Mouse (Mus musculus) cerebellum, postnatal 36 days (tissue): ENCODE measurements around the gene Tcf25.
A peak's percentile ranks its signal among the peaks of the same experiment; 100 is the strongest.
"Not testable (repeated sequence)": the region's sequence is repeated elsewhere in the genome, so short reads cannot be mapped to it uniquely, and the experiment has no call there.

ENCODE experiments used
- DNase-seq, 2 experiments: peaks; one replicate each; pipeline ENCODE4 v3.0.0; 2021 to 2022; ENCODE audit warnings: mixed read lengths in 2 of 2

Gene Tcf25

DNA sequence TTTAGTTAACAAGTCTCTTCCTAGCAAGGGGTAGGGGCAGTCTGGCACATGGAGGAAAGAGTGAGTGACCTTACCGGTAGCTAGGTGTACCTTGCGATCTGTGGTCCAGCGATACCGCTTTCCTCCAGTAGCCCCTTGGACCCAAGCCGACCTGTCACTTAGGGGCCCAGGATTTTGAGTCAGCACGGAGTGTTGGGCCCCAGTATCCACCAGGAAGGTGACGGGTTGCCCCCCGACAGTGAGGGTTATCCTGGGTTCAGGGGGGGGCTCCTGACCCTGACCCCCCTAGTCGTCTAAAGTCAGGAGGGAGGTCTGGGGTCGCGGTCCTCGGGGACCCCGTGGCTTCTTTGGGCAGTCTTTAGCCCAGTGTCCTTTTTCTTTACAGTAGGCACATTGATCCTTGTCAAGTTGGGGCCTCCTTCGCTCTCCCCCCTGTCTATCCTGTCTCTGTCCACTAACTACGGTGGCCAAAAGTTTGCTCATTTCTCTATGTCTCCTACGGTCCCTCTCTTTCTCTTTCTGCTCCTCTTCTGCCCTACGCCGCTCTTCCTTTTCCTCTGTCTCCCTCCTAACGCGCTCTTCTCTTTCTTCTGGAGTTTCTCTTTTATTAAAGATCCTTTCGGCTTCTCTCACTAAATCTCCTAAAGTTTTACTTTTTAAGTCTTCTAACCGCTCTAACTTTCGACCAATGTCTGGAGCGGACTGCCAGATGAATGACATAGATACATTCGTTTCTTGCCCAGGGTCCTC is 58.2 kb downstream of the Tcf25 start:
- DNase-seq: no peak

DNA sequence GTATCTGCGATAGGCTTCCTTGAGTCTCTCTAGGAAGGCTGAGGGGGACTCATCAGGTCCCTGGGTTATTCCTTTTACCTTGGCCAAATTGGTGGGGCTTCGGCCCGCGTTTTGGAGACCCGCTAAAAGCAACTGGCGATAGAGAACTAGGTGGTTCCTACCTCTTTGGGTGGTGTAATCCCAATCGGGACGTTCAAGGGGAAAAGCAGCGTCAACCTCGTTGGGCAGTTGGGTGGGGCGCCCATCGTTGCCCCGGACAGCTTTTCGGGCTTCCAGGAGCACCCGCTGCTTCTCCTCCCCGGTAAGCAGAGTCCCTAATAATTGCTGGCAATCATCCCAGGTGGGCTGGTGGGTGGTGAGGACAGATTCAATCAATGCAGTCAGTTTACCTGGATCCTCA is 58.8 kb downstream of the Tcf25 start:
- no peak for DNase-seq

DNA sequence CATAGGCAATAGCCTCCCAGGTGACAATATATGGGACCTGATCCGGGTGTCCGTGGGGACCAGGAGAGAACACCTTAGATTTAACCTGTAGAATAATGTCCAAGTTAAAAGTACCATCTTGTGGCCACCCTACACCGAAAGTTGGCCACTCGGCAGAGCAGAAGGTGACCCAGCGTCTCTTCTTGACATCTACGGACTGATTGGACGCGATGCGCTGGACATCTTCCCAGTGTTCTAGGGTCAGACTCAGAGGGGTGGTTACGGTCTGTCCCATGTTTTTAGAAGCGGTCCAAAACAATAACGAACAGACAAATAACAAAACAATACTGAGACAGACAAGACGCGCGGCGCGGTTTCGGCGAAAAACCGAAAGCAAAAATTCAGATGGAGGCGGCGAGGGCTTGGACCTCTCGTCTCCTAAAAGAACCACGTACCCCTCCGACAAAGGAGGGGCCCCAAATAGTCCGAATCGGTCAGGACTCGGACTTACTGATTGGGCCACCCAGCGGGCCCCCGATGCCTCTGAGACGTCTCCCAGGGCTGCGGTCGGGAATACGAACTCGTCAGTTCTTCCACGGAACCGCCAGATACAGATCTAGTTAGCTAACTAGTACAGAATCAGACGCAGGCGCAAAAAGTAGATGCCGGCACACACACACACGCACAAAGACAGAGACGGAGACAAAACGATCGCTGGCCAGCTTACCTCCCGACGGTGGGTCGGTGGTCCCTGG is 59.9 kb downstream of the Tcf25 start:
- DNase-seq: not testable (repeated sequence)

DNA sequence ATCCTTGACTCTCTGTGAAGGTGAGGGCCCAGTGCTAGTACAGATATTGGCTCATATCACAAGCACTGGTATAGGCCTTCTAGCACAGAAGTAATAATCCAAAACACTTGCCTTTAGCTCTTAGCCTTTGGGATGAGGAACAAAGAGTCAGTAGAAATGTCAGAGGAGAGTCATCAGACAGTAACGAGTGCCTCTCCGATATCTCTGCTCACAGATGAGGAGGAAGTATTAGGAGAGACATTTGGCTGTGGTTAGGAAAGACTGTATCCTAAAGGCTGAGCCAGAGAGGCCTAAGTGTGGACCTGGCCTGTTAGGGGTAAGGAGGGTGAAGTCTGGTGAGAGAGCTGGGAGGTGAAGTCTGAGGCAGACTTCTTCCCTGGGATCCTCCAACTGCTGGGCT is 68.2 kb downstream of the Tcf25 start:
- DNase-seq: no peak

DNA sequence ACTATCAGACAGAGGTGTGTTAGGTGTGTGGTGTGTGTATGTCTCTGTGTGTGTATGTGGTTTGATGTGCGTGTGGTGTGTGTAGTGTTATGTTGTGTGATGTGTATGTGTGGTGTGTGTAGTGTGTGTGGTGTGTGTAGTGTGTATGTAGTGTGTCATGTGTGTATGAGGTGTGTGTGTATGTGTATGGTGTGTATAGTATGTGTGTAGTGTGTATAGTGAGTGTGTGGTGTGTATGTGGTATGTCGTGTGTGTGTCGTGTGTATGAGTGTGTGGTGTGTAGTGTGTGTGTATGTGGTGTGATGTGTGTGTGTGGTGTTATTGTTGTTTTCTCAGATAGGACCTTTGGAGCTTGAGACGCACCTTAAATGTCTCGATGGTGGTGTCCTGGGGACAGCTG is 68.8 kb downstream of the Tcf25 start:
- DNase-seq: no peak

DNA sequence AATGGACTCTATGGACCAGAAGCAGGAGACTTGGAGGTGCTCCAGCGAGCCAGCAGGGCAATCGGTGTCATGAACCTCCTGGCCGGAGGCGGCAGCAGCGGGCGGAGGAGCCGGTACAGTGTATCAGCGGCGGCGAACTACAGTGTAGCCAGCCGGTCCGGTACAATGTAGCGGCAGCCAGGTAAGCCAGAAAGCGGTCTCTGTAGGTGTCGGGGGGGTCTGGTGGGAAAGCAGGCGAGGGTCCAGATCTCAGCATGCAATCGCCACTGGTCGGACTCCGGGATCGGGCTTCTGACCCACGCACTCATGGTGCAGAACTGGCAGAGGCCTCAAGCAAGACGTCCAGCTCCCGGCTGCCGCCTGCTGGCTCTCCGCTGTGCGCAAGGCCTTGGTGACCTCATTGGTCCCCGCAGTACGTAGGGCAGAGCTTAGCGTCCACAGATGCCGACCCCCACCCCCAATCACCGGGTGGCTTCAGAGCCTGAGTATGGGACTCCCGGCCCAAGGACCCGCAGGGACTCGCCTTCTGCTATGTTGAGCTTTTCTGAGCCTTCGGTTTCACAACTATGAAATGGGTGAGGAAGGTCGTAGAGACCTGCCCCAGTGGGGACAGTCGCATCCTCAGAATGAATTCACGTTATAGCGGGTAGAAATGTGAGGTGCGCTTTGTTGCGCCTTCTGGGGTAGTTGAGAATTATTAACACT is 69.5 kb downstream of the Tcf25 start:
- peak; percentile 98 to 100 for DNase-seq

DNA sequence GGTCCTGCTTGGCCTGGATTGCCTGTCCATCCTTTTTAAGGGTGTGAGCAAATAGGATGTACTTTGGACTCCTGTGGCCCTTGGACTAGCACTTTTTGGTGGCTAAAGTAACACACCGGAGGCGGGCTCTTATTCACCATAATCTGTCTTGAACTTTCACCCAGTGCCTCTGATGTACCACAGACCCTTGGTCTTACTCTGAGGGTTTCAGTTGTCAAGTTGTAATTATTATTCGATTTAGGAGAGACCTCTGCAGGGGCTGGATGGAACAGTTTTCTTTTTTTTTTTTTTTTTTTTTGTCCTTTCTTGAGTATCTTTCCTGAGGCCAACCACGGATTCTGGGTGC is 70.0 kb downstream of the Tcf25 start:
- DNase-seq: no peak

DNA sequence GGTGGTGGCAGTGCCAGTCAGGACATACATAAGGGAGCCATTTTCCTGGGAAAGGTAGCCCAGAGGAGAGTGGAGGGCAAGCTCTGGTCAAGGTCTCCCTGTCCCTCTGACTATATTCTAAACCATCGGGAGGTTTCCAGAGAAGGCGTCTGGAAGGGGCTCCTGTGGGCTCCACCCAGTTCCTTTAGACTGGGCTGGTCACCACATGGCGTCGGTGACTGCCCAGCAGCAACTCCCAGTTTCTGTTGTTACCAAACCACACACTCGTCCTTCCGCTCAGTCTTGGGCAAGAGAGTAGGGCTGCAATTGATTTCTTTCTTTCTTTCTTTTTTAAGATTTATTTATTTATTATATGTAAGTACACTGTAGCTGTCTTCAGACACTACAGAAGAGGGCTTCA is 70.6 kb downstream of the Tcf25 start:
- DNase-seq: no peak

DNA sequence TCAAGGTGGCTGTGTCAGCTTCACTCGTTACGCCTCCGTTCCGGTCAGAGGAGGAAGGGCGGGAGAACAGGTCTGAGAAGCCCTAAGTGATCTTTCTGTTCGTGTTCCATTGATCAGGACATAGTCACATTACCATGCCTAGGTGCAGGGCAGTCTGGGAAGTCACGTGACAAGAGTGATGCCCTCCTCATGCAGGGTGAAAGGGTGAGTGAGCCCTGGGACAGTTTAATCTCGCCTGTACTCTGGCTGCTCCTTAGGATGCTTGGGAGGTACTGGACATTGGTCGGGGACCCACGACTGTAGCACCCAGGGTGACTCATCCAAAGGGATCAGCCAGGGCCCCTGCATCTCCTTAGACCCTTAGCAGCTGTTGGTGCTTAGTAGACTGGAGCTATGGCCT is 72.4 kb downstream of the Tcf25 start:
- DNase-seq: no peak

DNA sequence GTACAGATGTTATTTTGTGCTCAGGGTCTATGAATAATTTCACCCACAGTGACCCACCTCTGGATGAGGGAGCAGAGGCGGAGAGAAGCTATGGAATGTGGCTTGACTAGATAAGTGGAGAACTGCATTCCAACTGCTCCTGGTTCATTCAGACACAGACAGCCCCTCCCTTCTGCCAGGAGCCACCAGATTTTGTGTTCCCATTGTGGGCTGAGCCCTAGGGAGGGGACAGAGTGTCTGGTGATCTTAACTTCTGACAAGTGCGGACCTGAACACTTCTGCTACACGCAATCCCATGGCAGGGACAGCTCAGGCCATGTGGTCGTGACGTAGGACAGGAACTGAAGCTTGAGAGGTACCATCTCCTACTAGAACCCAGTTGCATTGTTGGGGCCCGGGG is 73.2 kb downstream of the Tcf25 start:
- no peak for DNase-seq

DNA sequence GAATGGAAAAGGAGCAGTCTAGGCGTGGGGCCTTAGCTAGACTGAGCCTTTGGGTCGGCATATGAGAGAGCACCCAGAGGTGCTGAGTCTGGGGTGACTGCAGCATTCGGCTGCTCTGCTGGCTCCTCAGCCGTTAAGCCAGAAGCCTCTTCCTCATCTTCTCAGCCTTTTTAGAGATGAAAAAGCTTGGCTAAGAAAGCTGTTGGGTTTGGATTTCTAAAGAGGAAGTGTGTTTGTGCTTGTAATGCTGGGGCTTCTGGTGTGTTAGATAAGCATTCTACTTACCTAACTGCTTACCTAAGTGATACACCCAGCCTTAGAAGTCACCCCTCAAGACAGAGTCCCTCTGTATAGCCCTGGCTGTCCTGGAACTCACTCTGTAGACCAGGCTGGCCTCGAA is 77.2 kb downstream of the Tcf25 start:
- DNase-seq: no peak

DNA sequence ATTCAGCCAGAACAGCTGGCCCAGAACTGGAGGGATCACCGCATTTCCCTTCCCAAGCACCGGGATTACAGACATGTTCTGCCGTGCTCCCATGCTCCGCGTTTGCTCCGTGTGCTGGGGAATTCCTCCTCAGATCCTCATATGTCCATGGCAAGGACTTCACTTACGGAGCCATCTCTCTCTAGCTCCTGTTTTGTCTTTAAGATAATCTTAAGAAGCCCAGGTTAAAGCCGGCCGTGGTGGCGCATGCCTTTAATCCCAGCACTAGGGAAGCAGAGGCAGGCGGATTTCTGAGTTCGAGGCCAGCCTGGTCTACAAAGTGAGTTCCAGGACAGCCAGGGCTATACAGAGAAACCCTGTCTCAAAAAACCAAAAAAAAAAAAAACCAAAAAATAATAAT is 78.2 kb downstream of the Tcf25 start:
- DNase-seq: not testable (repeated sequence)

DNA sequence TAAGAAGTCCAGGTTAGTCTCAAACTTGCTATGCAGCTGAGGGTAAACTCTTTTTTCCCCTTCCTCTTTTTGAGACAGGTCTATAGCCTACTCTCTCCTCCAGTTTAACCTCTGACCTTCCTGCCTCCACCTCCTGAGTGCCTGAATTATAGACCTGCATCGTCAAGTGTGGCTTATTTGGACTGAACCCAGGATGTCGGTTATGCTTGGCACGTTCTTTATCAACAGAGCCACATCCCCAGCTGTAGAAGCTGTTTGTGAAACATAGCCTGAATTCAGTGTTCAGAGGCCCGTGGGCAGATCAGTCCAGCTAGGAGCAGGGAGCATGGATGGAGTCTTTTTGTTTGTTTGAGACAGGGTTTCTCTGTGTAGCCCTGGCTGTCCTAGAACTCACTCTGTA is 78.6 kb downstream of the Tcf25 start:
- DNase-seq: no peak

DNA sequence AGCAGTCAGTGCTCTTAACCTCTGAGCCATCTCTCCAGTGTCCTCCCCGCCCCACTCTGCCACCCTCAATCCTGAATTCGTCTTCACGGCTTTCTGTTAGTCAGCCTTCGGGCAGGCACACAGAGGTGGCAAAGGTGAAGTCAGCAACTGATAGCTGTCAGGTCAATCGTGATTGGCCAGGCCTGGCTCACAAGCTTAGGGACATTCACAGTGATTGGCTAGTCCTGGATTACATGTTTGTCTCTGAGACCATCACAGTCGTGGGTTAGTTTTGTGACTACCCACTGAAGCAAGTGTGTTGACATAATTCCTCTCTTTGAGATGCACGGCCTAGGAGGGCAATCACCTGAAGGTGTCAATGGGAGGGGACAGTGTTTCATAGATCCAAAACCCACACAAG is 79.7 kb downstream of the Tcf25 start:
- DNase-seq: no peak
